Mouse (Mus musculus): ENCODE measurements at regions not wholly inside any gene's neighbourhood (a gene's known extent, or its start where the extent isn't known, plus 50 kb on each side); places are given as distances from the start of the nearest gene placed in this dataset.

- DNase-seq (ENCODE audit: low spot score), result no peak
These were observed 160.2 kb upstream of the Jmjd1c start for GRCm38 (mm10) chr10:66935731-66936130.

DNA sequence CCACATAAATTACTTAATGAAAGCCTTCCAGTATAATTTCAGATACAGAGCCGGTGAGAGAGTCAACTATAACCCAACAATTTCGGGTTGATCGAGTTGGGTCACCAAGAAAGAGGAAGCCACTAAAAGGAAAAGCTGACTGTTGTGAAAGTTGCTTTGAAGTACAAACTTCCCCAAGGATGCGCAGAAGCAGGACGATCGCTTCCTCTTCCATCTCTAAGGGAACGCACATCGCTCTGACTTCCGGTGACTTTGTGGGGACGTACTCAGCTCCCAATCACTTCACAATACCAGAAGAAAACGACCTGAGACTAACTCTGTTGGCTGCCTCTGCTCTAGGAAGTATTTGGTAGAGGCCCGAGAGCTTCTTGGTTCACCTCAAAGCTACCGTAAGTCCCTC lies 158.8 kb upstream of the Jmjd1c start:
- DNase-seq (ENCODE audit: low spot score), result no peak

- no peak for DNase-seq (ENCODE audit: low spot score)
These were observed 155.6 kb upstream of the Jmjd1c start for GRCm38 (mm10) chr10:66940368-66940767.

- no peak for DNase-seq (ENCODE audit: low spot score)
These were observed 155.0 kb upstream of the Jmjd1c start for GRCm38 (mm10) chr10:66940922-66941321.

- DNase-seq (ENCODE audit: low spot score), result no peak
These were observed 154.0 kb upstream of the Jmjd1c start for GRCm38 (mm10) chr10:66941974-66942373.

DNA sequence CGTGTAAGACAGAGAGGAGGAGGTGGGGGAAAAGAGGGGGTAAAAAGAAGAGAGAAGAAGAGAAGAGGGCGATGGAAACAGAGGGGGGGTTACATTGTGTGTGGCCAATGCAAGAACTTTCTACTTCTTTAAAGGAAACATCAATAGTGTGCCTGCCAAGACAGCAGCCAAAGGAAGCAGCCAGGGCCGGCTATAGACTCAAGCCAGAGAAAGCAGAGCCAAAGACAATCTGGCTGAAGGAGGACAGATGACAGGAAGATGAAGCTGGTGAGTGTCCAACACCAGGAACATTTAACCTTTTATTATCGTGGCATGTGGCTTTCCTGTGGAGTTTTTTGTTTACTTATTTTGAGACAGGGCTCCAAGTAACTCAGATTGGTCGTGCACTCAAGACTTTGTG lies 152.1 kb upstream of the Jmjd1c start:
- DNase-seq (ENCODE audit: low spot score), result no peak

GRCm38 (mm10) chr10:66946161-66946560 lies 149.8 kb upstream of the Jmjd1c start:
- no peak for DNase-seq (ENCODE audit: low spot score)

- no peak for DNase-seq (ENCODE audit: low spot score)
These were observed 147.6 kb upstream of the Jmjd1c start for GRCm38 (mm10) chr10:66948329-66948728.

GRCm38 (mm10) chr10:66950441-66950840 lies 145.5 kb upstream of the Jmjd1c start:
- no peak for DNase-seq (ENCODE audit: low spot score)

- DNase-seq (ENCODE audit: low spot score), result no peak
These were observed 144.6 kb upstream of the Jmjd1c start for GRCm38 (mm10) chr10:66951231-66951822.

DNA sequence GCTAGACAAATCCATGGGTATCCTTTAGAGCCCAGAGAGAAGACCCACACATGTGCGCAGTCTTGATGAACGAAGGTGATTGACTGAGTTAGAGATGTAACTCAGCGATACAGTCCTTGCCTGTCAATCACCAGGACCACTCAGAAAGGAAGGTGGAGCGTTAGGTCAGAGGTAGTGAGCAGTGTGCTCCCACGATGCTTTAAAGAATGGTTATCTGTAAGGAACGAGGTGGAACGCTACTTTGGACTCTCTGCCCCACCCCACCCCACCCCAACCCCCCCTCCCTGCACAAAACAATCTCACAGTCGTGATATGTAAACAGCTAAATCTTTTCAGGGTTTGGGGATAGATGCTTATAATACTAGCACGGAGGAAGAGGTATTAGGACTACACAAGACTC lies 144.0 kb upstream of the Jmjd1c start:
- DNase-seq (ENCODE audit: low spot score), result no peak

- no peak for DNase-seq (ENCODE audit: low spot score)
These were observed 142.5 kb upstream of the Jmjd1c start for GRCm38 (mm10) chr10:66953248-66953975.

DNA sequence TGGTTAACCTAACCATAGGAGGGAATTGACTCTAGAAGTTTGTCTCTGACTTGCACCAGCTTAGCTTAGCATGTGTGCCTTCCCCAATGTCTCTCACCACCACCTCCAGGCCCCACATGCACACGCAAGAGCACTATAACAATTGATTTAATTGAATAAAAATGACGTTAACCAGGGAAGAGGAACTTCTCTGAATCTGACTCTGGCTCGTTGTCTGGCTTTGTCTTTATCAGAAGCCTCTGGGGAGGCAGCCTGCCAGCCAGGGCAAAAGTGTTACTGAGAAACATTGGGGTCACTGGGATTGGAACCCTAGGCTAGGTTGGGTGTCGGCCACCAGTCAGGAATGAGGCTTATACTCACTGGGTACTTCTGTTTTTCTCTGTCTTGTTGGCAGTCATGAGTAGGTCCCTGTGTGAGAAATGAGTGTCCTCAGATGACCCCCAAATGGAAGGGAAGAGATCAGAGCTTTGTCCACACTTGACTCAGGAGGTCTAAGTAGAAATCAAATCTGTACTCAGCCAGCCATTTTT lies 141.9 kb upstream of the Jmjd1c start:
- DNase-seq (ENCODE audit: low spot score), result no peak

GRCm38 (mm10) chr10:66955430-66955829 lies 140.5 kb upstream of the Jmjd1c start:
- no peak for DNase-seq (ENCODE audit: low spot score)

DNA sequence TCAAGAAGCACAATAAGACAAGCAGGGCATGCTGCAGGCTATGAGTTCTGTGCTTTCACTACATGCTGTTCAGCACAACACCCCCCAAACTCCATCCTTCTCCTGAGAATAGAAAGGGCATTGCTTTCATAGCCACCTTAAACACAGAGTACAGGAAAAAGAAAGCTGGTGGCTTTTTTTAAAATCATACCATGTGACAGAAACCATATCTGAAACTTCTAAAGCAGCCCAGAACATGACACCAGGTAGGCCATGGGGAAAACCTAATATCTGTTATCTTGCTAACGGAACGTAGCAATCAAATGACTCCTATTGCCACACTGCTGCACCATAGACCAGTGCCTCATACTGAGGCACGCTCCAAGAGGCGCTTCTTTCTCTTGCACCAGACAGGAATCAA lies 139.3 kb upstream of the Jmjd1c start:
- DNase-seq (ENCODE audit: low spot score), result no peak

- DNase-seq (ENCODE audit: low spot score), result no peak
These were observed 138.6 kb upstream of the Jmjd1c start for GRCm38 (mm10) chr10:66957373-66957772.

Measured in testis, postnatal 10 days (tissue).